Mouse (Mus musculus): ENCODE data around the gene Fgd4. TPM values are rescaled to one million over a fixed set of nuclear protein-coding genes. Genes with fewer than 3 reads are reported as not detected.

The Fgd4 gene
- 0.86 and 1.2 TPM in 2 replicates for polyA plus RNA-seq (2012)

DNA sequence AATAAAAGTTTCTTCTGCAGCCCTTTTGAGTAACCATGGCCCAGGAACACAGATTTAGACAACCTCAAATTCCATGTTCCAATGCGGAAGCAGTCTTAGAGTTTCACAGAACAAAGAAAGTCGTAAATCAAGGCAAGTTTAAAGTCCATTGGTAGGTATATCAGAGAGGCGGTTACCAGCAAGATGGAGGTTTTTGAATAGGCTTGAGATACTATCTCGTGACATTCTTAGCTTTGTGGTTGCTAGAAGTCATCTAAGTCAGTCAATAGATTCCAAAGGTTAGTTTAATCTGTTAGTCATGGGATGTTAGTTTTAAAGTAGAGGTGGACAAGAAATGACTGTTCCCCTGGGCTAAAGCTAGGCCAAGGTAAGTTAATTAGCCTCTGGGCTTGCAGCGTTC lies at the start of gene Fgd4:
Gene Fgd4, minus strand, starts transcription at position 89 of the 400 bp plus-strand sequence.

Other genes with a start within 250 kb of the Fgd4 start
- gene Dnm1l, start 241.6 kb downstream of the Fgd4 start, polyA plus RNA-seq (2012): 11.9 and 20.9 TPM in 2 replicates
- gene Olfr19, start 75.9 kb upstream of the Fgd4 start, polyA plus RNA-seq (2012): not detected in 2 replicates
- 0.40 and 0.77 TPM in 2 replicates for gene Spag6l, start 228.9 kb upstream of the Fgd4 start, polyA plus RNA-seq (2012)

All from megakaryocyte-erythroid progenitor cell, adult 5 weeks (primary cell).